Mouse (Mus musculus): ENCODE results near the gene Ifna15.

The Ifna15 gene

GRCm38 (mm10) chr4:88514403-88514802 is 43.6 kb downstream of the Ifna15 start:
- peak; percentile 33 for DNase-seq (ENCODE audit: low read depth, low spot score)

- no peak for DNase-seq (ENCODE audit: low read depth, low spot score)
Measured at GRCm38 (mm10) chr4:88513743-88514142, 44.3 kb downstream of the Ifna15 start.
